Mouse (Mus musculus): ENCODE data around the gene Ptprd. TPM values are rescaled to one million over a fixed set of nuclear protein-coding genes. Genes with fewer than 3 reads are reported as not detected.

Gene Ptprd
- polyA plus RNA-seq, 1 experiment from 2014 or later: 10.4 TPM

GRCm38 (mm10) chr4:76290484-76290818 is 1921.3 kb downstream of the Ptprd start:
- no peak overlapping the region for H3K9ac ChIP-seq
- ATAC-seq (ENCODE audit: extremely low read depth, insufficient number of reproducible peaks, low FRiP score, low TSS enrichment): no peak
- 92% methylated on average over 1 of the region's 1 CpGs for WGBS

GRCm38 (mm10) chr4:76289612-76290483 is 1921.9 kb downstream of the Ptprd start:
- no peak for ATAC-seq (ENCODE audit: extremely low read depth, insufficient number of reproducible peaks, low FRiP score, low TSS enrichment)
- Histone ChIP-seq H3K36me3 (no peaks in the 10 kb centered on the region), H3K4me3 (no peak overlapping the region), H3K9ac (no peak overlapping the region), H3K9me3 (no peaks in the 10 kb centered on the region), H3K27me3 (replicated peaks) (no peaks in the 10 kb centered on the region), H3K27ac (replicated peaks) (no peak overlapping the region), H3K4me2 (no peak overlapping the region), H3K4me1 (peaks cover 29% of the 10 kb centered on the region)
- WGBS: 70% methylated on average over 12 of the region's 12 CpGs

More at GRCm38 (mm10) chr4:76290484-76290818, 1921.3 kb downstream of the Ptprd start:
- Histone ChIP-seq H3K36me3 (no peaks in the 10 kb centered on the region), H3K4me1 (peaks cover 31% of the 10 kb centered on the region), H3K4me2 (no peak overlapping the region), H3K27ac (replicated peaks) (no peak overlapping the region), H3K27me3 (replicated peaks) (no peaks in the 10 kb centered on the region), H3K9me3 (no peaks in the 10 kb centered on the region), H3K4me3 (no peak overlapping the region)

- H3K4me3 ChIP-seq: no peak overlapping the region
- H3K4me2 ChIP-seq: no peak overlapping the region
- no peaks in the 10 kb centered on the region for H3K9me3 ChIP-seq
- no peak overlapping the region for H3K27ac ChIP-seq (replicated peaks)
- no peak for ATAC-seq (ENCODE audit: extremely low read depth, insufficient number of reproducible peaks, low FRiP score, low TSS enrichment)
- WGBS: 61% methylated on average over 2 of the region's 2 CpGs
- peaks cover 26% of the 10 kb centered on the region for H3K4me1 ChIP-seq
- no peak overlapping the region for H3K9ac ChIP-seq
- H3K36me3 ChIP-seq: no peaks in the 10 kb centered on the region
- no peaks in the 10 kb centered on the region for H3K27me3 ChIP-seq (replicated peaks)
These were observed 1925.7 kb downstream of the Ptprd start for GRCm38 (mm10) chr4:76286016-76286415.

GRCm38 (mm10) chr4:76282886-76283285 is 1928.9 kb downstream of the Ptprd start:
- Histone ChIP-seq H3K4me3 (no peak overlapping the region), H3K9me3 (no peaks in the 10 kb centered on the region), H3K4me1 (peaks cover 26% of the 10 kb centered on the region), H3K36me3 (no peaks in the 10 kb centered on the region), H3K4me2 (no peak overlapping the region), H3K27ac (replicated peaks) (no peak overlapping the region), H3K9ac (no peak overlapping the region), H3K27me3 (replicated peaks) (no peaks in the 10 kb centered on the region)
- no peak for ATAC-seq (ENCODE audit: extremely low read depth, insufficient number of reproducible peaks, low FRiP score, low TSS enrichment)
- 49% methylated on average over 4 of the region's 4 CpGs for WGBS

- Histone ChIP-seq H3K27ac (replicated peaks) (no peak overlapping the region), H3K4me3 (no peak overlapping the region), H3K9me3 (no peaks in the 10 kb centered on the region), H3K4me2 (no peak overlapping the region), H3K4me1 (peaks cover 13% of the 10 kb centered on the region), H3K36me3 (no peaks in the 10 kb centered on the region), H3K9ac (no peak overlapping the region), H3K27me3 (replicated peaks) (no peaks in the 10 kb centered on the region)
- WGBS: 76% methylated on average over 4 of the region's 4 CpGs
- ATAC-seq (ENCODE audit: extremely low read depth, insufficient number of reproducible peaks, low FRiP score, low TSS enrichment): no peak
These were observed 1949.0 kb downstream of the Ptprd start for GRCm38 (mm10) chr4:76262727-76263126.

- peaks cover 19% of the 10 kb centered on the region for H3K4me1 ChIP-seq
- H3K27ac ChIP-seq (replicated peaks): no peak overlapping the region
- no peak for ATAC-seq (ENCODE audit: extremely low read depth, insufficient number of reproducible peaks, low FRiP score, low TSS enrichment)
- no peaks in the 10 kb centered on the region for H3K9me3 ChIP-seq
- no peak overlapping the region for H3K4me3 ChIP-seq
- no peak overlapping the region for H3K9ac ChIP-seq
- WGBS: 91% methylated on average over 1 of the region's 1 CpGs
- H3K27me3 ChIP-seq (replicated peaks): no peaks in the 10 kb centered on the region
- H3K4me2 ChIP-seq: no peak overlapping the region
- no peaks in the 10 kb centered on the region for H3K36me3 ChIP-seq
These were observed 1951.1 kb downstream of the Ptprd start for GRCm38 (mm10) chr4:76260686-76261085.

GRCm38 (mm10) chr4:76260286-76260685 is 1951.5 kb downstream of the Ptprd start:
- no peak for ATAC-seq (ENCODE audit: extremely low read depth, insufficient number of reproducible peaks, low FRiP score, low TSS enrichment)
- Histone ChIP-seq H3K4me2 (no peak overlapping the region), H3K4me1 (peaks cover 21% of the 10 kb centered on the region), H3K36me3 (no peaks in the 10 kb centered on the region), H3K27me3 (replicated peaks) (no peaks in the 10 kb centered on the region), H3K4me3 (no peak overlapping the region), H3K27ac (replicated peaks) (no peak overlapping the region), H3K9me3 (no peaks in the 10 kb centered on the region), H3K9ac (no peak overlapping the region)
- 71% methylated on average over 3 of the region's 3 CpGs for WGBS

- H3K9me3 ChIP-seq: no peaks in the 10 kb centered on the region
- H3K9ac ChIP-seq: no peak overlapping the region
- no peak overlapping the region for H3K4me2 ChIP-seq
- 44% methylated on average over 2 of the region's 2 CpGs for WGBS
- no peak overlapping the region for H3K27ac ChIP-seq (replicated peaks)
- ATAC-seq (ENCODE audit: extremely low read depth, insufficient number of reproducible peaks, low FRiP score, low TSS enrichment): no peak
- H3K4me1 ChIP-seq: peaks cover 21% of the 10 kb centered on the region
- no peak overlapping the region for H3K4me3 ChIP-seq
- no peaks in the 10 kb centered on the region for H3K36me3 ChIP-seq
- no peaks in the 10 kb centered on the region for H3K27me3 ChIP-seq (replicated peaks)
These were observed 1952.1 kb downstream of the Ptprd start for GRCm38 (mm10) chr4:76259636-76260035.

GRCm38 (mm10) chr4:76244371-76244770 is 1967.4 kb downstream of the Ptprd start:
- no peak for ATAC-seq (ENCODE audit: extremely low read depth, insufficient number of reproducible peaks, low FRiP score, low TSS enrichment)
- WGBS: 83% methylated on average over 6 of the region's 6 CpGs
- peaks cover 19% of the 10 kb centered on the region for H3K4me1 ChIP-seq
- H3K9ac ChIP-seq: no peak overlapping the region
- no peak overlapping the region for H3K4me2 ChIP-seq
- H3K36me3 ChIP-seq: peaks cover 15% of the 10 kb centered on the region; the same call in 1 of the 2 replicates
- H3K9me3 ChIP-seq: no peaks in the 10 kb centered on the region
- no peaks in the 10 kb centered on the region for H3K27me3 ChIP-seq (replicated peaks)
- H3K4me3 ChIP-seq: no peak overlapping the region
- no peak overlapping the region for H3K27ac ChIP-seq (replicated peaks)

GRCm38 (mm10) chr4:76241542-76241941 is 1970.2 kb downstream of the Ptprd start:
- Histone ChIP-seq H3K36me3 (peaks cover 15% of the 10 kb centered on the region; the same call in 1 of the 2 replicates), H3K27me3 (replicated peaks) (no peaks in the 10 kb centered on the region), H3K4me1 (peaks cover 32% of the 10 kb centered on the region), H3K4me3 (no peak overlapping the region), H3K4me2 (peak overlapping the region; percentile 16; the same call in 1 of the 2 replicates), H3K27ac (replicated peaks) (peak overlapping the region; percentile 63), H3K9me3 (no peaks in the 10 kb centered on the region), H3K9ac (no peak overlapping the region)
- ATAC-seq (ENCODE audit: extremely low read depth, insufficient number of reproducible peaks, low FRiP score, low TSS enrichment): no peak

GRCm38 (mm10) chr4:76241140-76241539 is 1970.6 kb downstream of the Ptprd start:
- no peak for ATAC-seq (ENCODE audit: extremely low read depth, insufficient number of reproducible peaks, low FRiP score, low TSS enrichment)
- H3K4me3 ChIP-seq: no peak overlapping the region
- H3K4me1 ChIP-seq: peaks cover 32% of the 10 kb centered on the region
- peak overlapping the region; percentile 16; the same call in 1 of the 2 replicates for H3K4me2 ChIP-seq
- no peaks in the 10 kb centered on the region for H3K27me3 ChIP-seq (replicated peaks)
- H3K9ac ChIP-seq: no peak overlapping the region
- WGBS: 24% methylated on average over 3 of the region's 3 CpGs
- H3K27ac ChIP-seq (replicated peaks): peak overlapping the region; percentile 63
- peaks cover 14% of the 10 kb centered on the region; the same call in 1 of the 2 replicates for H3K36me3 ChIP-seq
- no peaks in the 10 kb centered on the region for H3K9me3 ChIP-seq

- H3K4me3 ChIP-seq: no peak overlapping the region
- 0 out of 2 replicates have a peak overlapping the region, but pooled peaks have one; percentile 8 for H3K27ac ChIP-seq (replicated peaks)
- H3K27me3 ChIP-seq (replicated peaks): no peaks in the 10 kb centered on the region
- no peaks in the 10 kb centered on the region for H3K9me3 ChIP-seq
- 72% methylated on average over 5 of the region's 5 CpGs for WGBS
- no peak overlapping the region for H3K4me2 ChIP-seq
- no peak for ATAC-seq (ENCODE audit: extremely low read depth, insufficient number of reproducible peaks, low FRiP score, low TSS enrichment)
- H3K9ac ChIP-seq: no peak overlapping the region
- peaks cover 32% of the 10 kb centered on the region for H3K4me1 ChIP-seq
- H3K36me3 ChIP-seq: 0 out of 2 replicates have a peak, but pooled peaks cover 5% of the 10 kb centered on the region
These were observed 1972.7 kb downstream of the Ptprd start for GRCm38 (mm10) chr4:76239063-76239462.
